Mouse (Mus musculus) liver, postnatal 0 days (tissue): ENCODE measurements at regions not wholly inside any gene's neighbourhood (a gene's known extent, or its start where the extent isn't known, plus 50 kb on each side); places are given as distances from the start of the nearest gene placed in this dataset.

Experiments
- ATAC-seq: fragments of 200-750 bp; cut with Nextera tagmentation; 2 replicates; pipeline ENCODE4 v1.8.0; 2017; ENCODE audit warnings: mild to moderate bottlenecking, moderate library complexity
- DNase-seq: peaks from one replicate; pipeline ENCODE4 v3.0.0-alpha.2; 2016
- H3K27ac ChIP-seq: fragments of 300-500 bp; sonication (generic); 2 replicates; pipeline ENCODE4 v1.5.1; 2014; ENCODE audit warnings: antibody characterized with exemption, moderate library complexity, mild to moderate bottlenecking, low read depth
- H3K27me3 ChIP-seq: fragments of 300-500 bp; sonication (generic); 2 replicates; pipeline ENCODE4 v1.6.1; 2014; ENCODE audit warnings: low read length, control low read depth, mixed read lengths; ENCODE audit not compliant: insufficient read depth
- H3K36me3 ChIP-seq: fragments of 300-500 bp; sonication (generic); replicated peaks from 2 replicates; pipeline ENCODE4 v1.6.1; 2014; ENCODE audit warnings: mild to moderate bottlenecking, control low read depth, low read length, moderate library complexity, mixed read lengths; ENCODE audit not compliant: insufficient read depth
- H3K4me1 ChIP-seq: fragments of 300-500 bp; sonication (generic); 2 replicates; pipeline ENCODE4 v1.6.1; 2014; ENCODE audit warnings: antibody characterized with exemption, mild to moderate bottlenecking, control low read depth; ENCODE audit not compliant: insufficient read depth
- H3K4me2 ChIP-seq: fragments of 300-500 bp; sonication (generic); 2 replicates; pipeline ENCODE4 v1.6.1; 2014; ENCODE audit warnings: low read depth, mild to moderate bottlenecking, low read length, moderate library complexity, mixed read lengths
- H3K4me3 ChIP-seq: fragments of 300-500 bp; sonication (generic); 2 replicates; pipeline ENCODE4 v1.5.1; 2014; ENCODE audit warnings: low read depth, low read length
- H3K9ac ChIP-seq: fragments of 300-500 bp; sonication (generic); replicated peaks from 2 replicates; pipeline ENCODE4 v1.6.1; 2014; ENCODE audit warnings: mild to moderate bottlenecking, moderate library complexity
- H3K9me3 ChIP-seq: fragments of 300-500 bp; sonication (generic); 2 replicates; pipeline ENCODE4 v1.6.1; 2016; ENCODE audit warnings: mild to moderate bottlenecking, control low read depth, low read length, mixed read lengths
- CTCF ChIP-seq: sonication (generic); IDR thresholded peaks from 2 replicates; pipeline ENCODE4 v1.5.1; 2016; ENCODE audit warnings: antibody characterized with exemption, low read depth
- EP300 ChIP-seq: IDR thresholded peaks from 2 replicates; pipeline ENCODE4 v1.6.1; 2016; ENCODE audit warnings: antibody characterized with exemption, low read depth, mild to moderate bottlenecking
- WGBS: fragments of 180-500 bp; shearing (Covaris S2); extraction: QIAGEN DNeasy Blood & Tissue Kit; methylation state at CpG from one replicate; pipeline ENCODE4 v1.1.7; 2014; ENCODE audit not compliant: insufficient replicate concordance; 5-methylcytosine and 5-hydroxymethylcytosine counted together

GRCm38 (mm10) chr10:117991176-117991575 is 145.3 kb upstream of the Rap1b start:
- no peak for DNase-seq
- 61% methylated on average over 1 of the region's 1 CpGs for WGBS
- H3K4me2 ChIP-seq: no peak overlapping the region
- H3K36me3 ChIP-seq: no peaks in the 10 kb centered on the region
- TF ChIP-seq EP300: no peak
- TF ChIP-seq CTCF: no peak
- H3K9me3 ChIP-seq: no peaks in the 10 kb centered on the region
- ATAC-seq: no peak
- no peaks in the 10 kb centered on the region for H3K4me1 ChIP-seq
- H3K4me3 ChIP-seq: no peak overlapping the region
- no peaks in the 10 kb centered on the region for H3K27me3 ChIP-seq
- no peak overlapping the region for H3K27ac ChIP-seq
- no peak overlapping the region for H3K9ac ChIP-seq

GRCm38 (mm10) chr10:117992317-117992716 is 146.5 kb upstream of the Rap1b start:
- Histone ChIP-seq H3K27ac (no peak overlapping the region), H3K4me1 (no peaks in the 10 kb centered on the region), H3K9ac (no peak overlapping the region), H3K4me3 (no peak overlapping the region), H3K36me3 (no peaks in the 10 kb centered on the region), H3K4me2 (no peak overlapping the region), H3K27me3 (no peaks in the 10 kb centered on the region), H3K9me3 (no peaks in the 10 kb centered on the region)
- DNase-seq (no peak), ATAC-seq (no peak)
- TF ChIP-seq CTCF (no peak), EP300 (no peak)
- 66% methylated on average over 9 of the region's 9 CpGs for WGBS

GRCm38 (mm10) chr10:117993809-117994208 is 147.8 kb upstream of the Mdm1 start:
- Histone ChIP-seq H3K4me1 (no peaks in the 10 kb centered on the region), H3K27me3 (no peaks in the 10 kb centered on the region), H3K9me3 (no peaks in the 10 kb centered on the region), H3K36me3 (no peaks in the 10 kb centered on the region), H3K27ac (no peak overlapping the region), H3K4me2 (no peak overlapping the region), H3K4me3 (no peak overlapping the region), H3K9ac (no peak overlapping the region)
- no peak for DNase-seq
- WGBS: 56% methylated on average over 3 of the region's 3 CpGs
- TF ChIP-seq EP300 (no peak), CTCF (no peak)
- no peak for ATAC-seq

GRCm38 (mm10) chr10:117994768-117995167 is 146.8 kb upstream of the Mdm1 start:
- TF ChIP-seq EP300 (no peak), CTCF (no peak)
- WGBS: 83% methylated on average over 9 of the region's 9 CpGs
- no peak overlapping the region for H3K9ac ChIP-seq
- no peaks in the 10 kb centered on the region for H3K9me3 ChIP-seq
- H3K36me3 ChIP-seq: no peaks in the 10 kb centered on the region
- no peaks in the 10 kb centered on the region for H3K27me3 ChIP-seq
- DNase-seq: no peak
- no peak overlapping the region for H3K4me2 ChIP-seq
- no peak for ATAC-seq
- H3K4me3 ChIP-seq: no peak overlapping the region
- H3K27ac ChIP-seq: no peak overlapping the region
- H3K4me1 ChIP-seq: no peaks in the 10 kb centered on the region

GRCm38 (mm10) chr10:117997796-117998195 is 143.8 kb upstream of the Mdm1 start:
- WGBS: 85% methylated on average over 5 of the region's 5 CpGs
- H3K36me3 ChIP-seq: no peaks in the 10 kb centered on the region
- no peak overlapping the region for H3K9ac ChIP-seq
- H3K4me3 ChIP-seq: no peak overlapping the region
- no peaks in the 10 kb centered on the region for H3K27me3 ChIP-seq
- DNase-seq (no peak), ATAC-seq (no peak)
- H3K4me1 ChIP-seq: no peaks in the 10 kb centered on the region
- no peaks in the 10 kb centered on the region for H3K9me3 ChIP-seq
- no peak overlapping the region for H3K27ac ChIP-seq
- no peak overlapping the region for H3K4me2 ChIP-seq
- TF ChIP-seq CTCF: no peak
- TF ChIP-seq EP300: no peak

GRCm38 (mm10) chr10:118000591-118000990 is 141.0 kb upstream of the Mdm1 start:
- H3K9ac ChIP-seq: no peak overlapping the region
- no peaks in the 10 kb centered on the region for H3K4me1 ChIP-seq
- no peaks in the 10 kb centered on the region for H3K27me3 ChIP-seq
- no peak for DNase-seq
- no peaks in the 10 kb centered on the region for H3K9me3 ChIP-seq
- 79% methylated on average over 3 of the region's 3 CpGs for WGBS
- H3K4me2 ChIP-seq: no peak overlapping the region
- no peak overlapping the region for H3K4me3 ChIP-seq
- no peak for TF ChIP-seq CTCF
- no peak for ATAC-seq
- H3K27ac ChIP-seq: no peak overlapping the region
- no peaks in the 10 kb centered on the region for H3K36me3 ChIP-seq

GRCm38 (mm10) chr10:118001501-118001900 is 140.1 kb upstream of the Mdm1 start:
- Histone ChIP-seq H3K4me3 (no peak overlapping the region), H3K9ac (no peak overlapping the region), H3K9me3 (no peaks in the 10 kb centered on the region), H3K27me3 (no peaks in the 10 kb centered on the region), H3K4me1 (no peaks in the 10 kb centered on the region), H3K36me3 (no peaks in the 10 kb centered on the region), H3K27ac (no peak overlapping the region), H3K4me2 (no peak overlapping the region)
- ATAC-seq: no peak
- 49% methylated on average over 4 of the region's 4 CpGs for WGBS
- TF ChIP-seq CTCF (no peak), EP300 (no peak)
- DNase-seq: no peak
